Mouse (Mus musculus) bone marrow macrophage, adult 2 months (primary cell): Measurements from ENCODE around the gene Itpr3. TPM values are rescaled to one million over a fixed set of nuclear protein-coding genes. Genes with fewer than 3 reads are reported as not detected.

Experiments used
- H3K27ac ChIP-seq: 2 replicates; pipeline ENCODE4 v1.5.1; 2012; ENCODE audit warnings: low read depth, low read length; ENCODE audit not compliant: insufficient read depth
- H3K4me1 ChIP-seq: 2 replicates; pipeline ENCODE4 v1.6.1; 2012; ENCODE audit warnings: low read length; ENCODE audit not compliant: control insufficient read depth, insufficient read depth
- H3K4me3 ChIP-seq: 2 replicates; pipeline ENCODE4 v1.5.1; 2012; ENCODE audit warnings: mild to moderate bottlenecking, low read length, moderate library complexity; ENCODE audit not compliant: insufficient read depth
- CTCF ChIP-seq: IDR thresholded peaks from 2 replicates; pipeline ENCODE4 v1.5.1; 2012; ENCODE audit warnings: low read depth, mild to moderate bottlenecking, low read length, moderate library complexity
- POLR2A ChIP-seq: IDR thresholded peaks from 2 replicates; pipeline ENCODE4 v1.6.1; 2012; ENCODE audit warnings: mild to moderate bottlenecking, low read depth, low read length, borderline replicate concordance
- polyA plus RNA-seq: library from polyadenylated mRNA; stranded (reverse); fragments of >200 nt; gene quantifications from 2 replicates; pipeline ENCODE4 v1.2.4, GENCODE M21; 2012; ENCODE audit not compliant: missing spikeins, insufficient read depth, insufficient read length

Gene Itpr3
- polyA plus RNA-seq, 1 experiment = 3.5 TPM

DNA sequence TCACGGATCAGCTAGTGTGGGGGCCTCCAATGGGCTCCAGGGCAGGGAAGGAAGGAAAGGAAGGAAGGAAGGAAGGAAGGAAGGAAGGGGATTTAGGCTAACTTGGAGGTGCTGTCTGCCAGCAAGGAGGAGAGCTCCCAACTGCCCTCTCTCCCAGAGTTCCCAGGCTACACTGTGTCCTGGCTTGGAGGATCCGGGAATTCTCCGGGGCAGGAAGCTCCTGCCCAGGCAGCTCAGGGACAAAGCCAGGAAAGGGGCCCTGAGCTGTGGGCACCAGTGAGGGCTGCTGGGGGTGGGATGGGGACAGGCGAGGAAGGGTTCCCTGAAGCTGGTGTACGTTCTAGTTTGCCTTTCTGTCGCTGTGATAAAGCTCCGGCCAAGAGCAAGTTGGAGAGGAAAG, 20.6 kb upstream of the Itpr3 start:
- H3K27ac ChIP-seq = no peak overlapping the region
- H3K4me3 ChIP-seq = no peak overlapping the region
- TF ChIP-seq CTCF = no peak
- TF ChIP-seq POLR2A = no peak
- peaks cover 17% of the 10 kb centered on the region for H3K4me1 ChIP-seq

DNA sequence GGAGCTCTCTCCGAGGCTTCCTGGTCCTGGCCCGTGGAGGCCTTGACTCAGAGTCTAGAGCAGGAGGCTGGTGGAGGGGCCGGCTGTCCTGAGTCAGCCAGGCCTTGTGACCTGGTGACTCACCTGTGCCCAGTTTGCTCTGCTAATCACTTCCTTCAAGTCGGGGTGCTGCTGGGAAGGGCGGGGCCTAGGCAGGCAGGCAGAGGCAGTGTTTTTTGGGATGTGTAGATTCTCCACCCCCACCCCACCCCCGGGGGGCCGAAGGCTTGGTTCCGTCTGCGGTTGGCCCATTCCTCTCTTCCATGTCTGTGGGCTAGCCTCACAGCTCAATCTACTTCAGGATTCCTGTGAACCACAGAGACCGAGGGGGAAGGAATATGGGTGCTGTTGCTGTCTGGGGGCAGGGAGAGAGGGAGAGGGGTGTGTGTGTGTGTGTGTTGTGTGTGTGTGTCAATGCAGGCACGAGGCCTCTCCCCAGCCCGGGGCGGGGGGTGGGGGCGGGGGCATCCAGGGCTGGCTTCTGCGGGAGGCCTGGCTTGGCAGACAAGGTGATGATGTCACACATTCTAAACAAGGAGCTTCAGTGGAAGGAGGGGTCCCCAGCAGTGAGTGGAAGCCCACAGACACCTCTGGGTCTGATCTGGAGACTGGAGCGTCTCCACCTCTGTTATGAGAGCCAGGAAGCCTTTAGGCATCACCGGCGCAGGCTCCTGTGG, 18.6 kb upstream of the Itpr3 start:
- peak overlapping the region; percentile 61 for H3K4me3 ChIP-seq
- no peak for TF ChIP-seq POLR2A
- TF ChIP-seq CTCF = no peak
- peak overlapping the region; percentile 69 for H3K27ac ChIP-seq
- peaks cover 32% of the 10 kb centered on the region for H3K4me1 ChIP-seq

DNA sequence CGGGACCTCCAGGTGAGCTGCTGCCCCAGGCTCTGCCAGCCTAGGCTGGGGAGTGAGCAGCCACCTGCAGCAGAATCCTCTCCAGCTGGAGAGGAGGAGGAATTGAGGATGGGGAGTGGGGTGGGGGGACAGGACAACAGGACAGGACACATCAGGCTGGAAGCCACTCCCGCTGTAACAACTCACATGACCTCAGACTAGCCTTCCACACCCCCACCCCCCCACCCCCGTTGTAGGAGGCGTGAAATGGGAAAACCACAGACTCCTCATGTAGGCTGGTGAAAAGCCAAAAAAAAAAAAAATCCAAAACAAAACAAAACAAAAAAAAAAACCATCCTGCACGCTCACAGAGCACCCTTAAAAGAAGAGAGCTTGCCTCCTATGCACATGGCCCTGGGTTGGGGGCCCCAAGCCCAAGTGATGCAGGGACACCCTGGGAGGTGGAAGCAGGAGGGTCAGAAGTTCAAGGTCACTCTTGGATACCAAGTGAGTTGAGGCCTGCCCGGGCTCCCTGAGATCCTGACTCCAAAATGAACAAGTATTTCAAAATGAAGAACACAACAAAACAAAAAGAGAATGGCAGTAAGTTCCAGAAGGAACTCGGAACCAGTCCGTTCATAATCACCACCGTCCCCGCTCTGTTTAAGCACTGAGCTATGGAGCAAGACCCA, 17.5 kb upstream of the Itpr3 start:
- Histone ChIP-seq H3K4me3 (peak overlapping the region; percentile 61), H3K4me1 (peaks cover 38% of the 10 kb centered on the region), H3K27ac (peak overlapping the region; percentile 69)
- TF ChIP-seq POLR2A (no peak), CTCF (no peak)

DNA sequence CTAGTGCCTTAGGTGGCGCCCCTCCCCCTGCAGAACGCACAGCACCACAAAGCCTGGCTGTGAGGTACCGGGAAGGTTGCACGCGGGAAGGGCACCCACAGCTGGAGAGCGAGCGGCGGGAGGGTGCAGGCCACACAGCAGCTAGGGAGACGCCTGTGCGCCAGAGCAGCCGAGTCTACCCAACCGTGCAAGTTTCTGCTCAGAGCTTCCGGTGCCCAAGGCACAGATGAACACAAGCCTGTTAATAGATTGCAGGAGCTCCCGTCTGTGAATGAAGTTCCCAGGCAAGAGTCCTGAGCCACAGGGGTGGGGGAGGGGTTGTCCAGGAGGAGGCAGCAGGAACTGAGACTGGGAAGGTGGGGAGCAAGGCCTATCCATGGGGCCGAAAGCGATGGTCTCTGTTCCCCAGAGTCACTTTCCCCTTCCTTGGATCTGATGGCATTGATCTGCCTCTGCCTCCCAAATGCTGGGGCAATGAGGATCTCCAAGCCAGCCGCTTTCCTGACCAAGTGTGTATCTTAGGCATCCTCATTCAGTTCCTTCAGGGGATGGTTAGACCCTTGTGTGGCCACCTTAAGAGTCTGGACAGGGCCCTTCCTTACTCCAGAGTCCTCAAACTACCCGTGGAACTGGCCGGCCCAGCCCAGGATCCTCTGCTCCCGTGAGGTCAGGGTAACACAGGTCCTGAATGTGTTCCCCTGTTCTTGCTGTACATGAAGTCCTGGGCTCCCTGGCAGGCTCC, 16.6 kb upstream of the Itpr3 start:
- Histone ChIP-seq H3K27ac (no peak overlapping the region), H3K4me1 (peaks cover 38% of the 10 kb centered on the region), H3K4me3 (no peak overlapping the region)
- TF ChIP-seq CTCF (no peak), POLR2A (no peak)

DNA sequence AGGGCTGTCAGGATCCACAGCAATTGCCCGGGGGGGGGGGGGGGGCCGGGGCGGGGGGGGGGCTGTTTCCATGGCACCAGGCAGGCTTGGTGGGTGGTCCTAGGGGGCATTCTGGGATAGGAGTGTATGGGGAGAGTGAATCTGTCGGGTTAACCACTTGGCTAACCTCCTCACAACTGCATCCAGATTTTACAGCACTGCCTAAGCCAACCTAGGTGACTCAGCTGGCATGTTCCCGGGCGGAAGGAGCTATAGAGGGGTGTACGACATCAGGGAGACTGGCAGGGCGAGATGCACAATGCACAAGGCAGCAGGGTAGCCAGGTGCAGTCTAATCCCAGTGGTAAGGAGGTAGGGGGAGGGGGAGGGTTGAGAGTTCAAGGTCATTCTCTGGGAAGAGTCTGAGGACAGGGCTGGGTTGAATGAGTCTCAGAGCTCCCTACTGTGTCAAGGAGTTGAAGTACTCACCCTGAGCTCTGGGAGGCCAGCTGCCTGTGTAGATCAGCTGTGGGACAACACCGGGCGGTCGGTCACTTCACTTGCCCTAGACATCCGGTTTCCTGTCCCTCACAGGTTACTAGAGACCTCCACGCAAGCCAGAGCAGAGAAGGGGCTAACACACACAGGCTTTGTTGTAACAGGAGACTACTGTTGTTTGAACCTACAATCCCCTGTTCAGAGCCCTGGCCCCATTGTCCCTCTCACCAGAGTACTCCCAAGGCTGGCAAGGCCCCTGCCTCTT, 15.9 kb upstream of the Itpr3 start:
- Histone ChIP-seq H3K4me3 (no peak overlapping the region), H3K4me1 (peaks cover 38% of the 10 kb centered on the region), H3K27ac (no peak overlapping the region)
- TF ChIP-seq POLR2A (no peak), CTCF (no peak)

DNA sequence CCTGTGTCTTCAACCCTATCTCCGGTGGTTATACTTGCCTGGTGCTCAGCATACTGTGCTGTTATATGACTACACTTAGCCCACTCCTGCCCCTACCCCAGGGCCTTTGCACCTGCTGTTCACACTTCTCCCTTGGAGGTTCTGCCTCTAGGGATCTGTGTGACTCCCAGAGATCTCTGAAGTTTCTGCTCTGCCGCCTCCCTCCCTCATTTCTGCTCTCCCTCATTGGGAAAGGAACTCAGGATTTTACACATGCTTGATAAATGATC, 15.4 kb upstream of the Itpr3 start:
- H3K4me3 ChIP-seq = no peak overlapping the region
- H3K4me1 ChIP-seq = peaks cover 43% of the 10 kb centered on the region
- TF ChIP-seq CTCF (no peak), POLR2A (no peak)
- H3K27ac ChIP-seq = no peak overlapping the region

DNA sequence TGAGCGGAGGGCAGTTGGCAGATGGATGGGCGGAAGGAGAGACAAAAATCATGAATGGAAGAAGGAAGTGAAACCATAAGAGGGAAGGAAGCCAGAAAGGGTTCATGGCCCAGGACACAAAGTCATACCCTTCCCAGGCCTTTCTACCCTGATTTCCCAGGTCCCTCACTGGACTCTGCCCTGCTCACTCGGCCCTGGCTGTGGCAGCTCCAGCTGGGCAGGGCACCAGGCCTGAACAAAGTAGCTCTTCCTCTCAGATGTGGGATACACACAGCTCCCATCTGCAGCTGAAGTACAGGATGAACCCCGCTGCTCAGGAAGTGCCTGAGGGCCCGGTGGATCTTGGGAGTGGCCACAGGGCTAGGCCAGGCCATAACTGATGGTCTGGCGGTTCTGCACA, 14.3 kb upstream of the Itpr3 start:
- no peak overlapping the region for H3K4me3 ChIP-seq
- peak overlapping the region; percentile 71 for H3K27ac ChIP-seq
- H3K4me1 ChIP-seq = peaks cover 46% of the 10 kb centered on the region
- TF ChIP-seq POLR2A (no peak), CTCF (no peak)

DNA sequence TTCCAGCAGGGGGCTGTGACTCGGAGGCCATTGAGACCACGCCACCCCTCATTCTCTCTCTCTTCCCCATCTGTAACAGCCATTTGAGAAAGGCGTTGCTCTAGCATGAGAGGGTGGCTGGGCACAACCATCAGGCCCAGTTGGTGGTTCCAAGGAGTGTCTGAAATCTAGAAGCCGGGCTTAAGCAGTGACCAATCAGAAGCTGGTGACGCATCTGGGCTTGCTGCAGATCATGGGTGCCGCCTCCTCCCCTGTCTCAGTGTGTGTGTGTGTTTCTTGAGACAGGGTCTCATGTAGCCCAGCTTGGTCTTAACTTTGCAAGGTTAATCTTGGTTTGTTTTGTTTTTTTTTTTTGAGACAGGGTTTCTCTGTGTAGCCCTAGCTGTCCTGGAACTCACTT, 11.9 kb upstream of the Itpr3 start:
- no peak overlapping the region for H3K27ac ChIP-seq
- H3K4me3 ChIP-seq = no peak overlapping the region
- no peak for TF ChIP-seq POLR2A
- H3K4me1 ChIP-seq = peaks cover 35% of the 10 kb centered on the region

DNA sequence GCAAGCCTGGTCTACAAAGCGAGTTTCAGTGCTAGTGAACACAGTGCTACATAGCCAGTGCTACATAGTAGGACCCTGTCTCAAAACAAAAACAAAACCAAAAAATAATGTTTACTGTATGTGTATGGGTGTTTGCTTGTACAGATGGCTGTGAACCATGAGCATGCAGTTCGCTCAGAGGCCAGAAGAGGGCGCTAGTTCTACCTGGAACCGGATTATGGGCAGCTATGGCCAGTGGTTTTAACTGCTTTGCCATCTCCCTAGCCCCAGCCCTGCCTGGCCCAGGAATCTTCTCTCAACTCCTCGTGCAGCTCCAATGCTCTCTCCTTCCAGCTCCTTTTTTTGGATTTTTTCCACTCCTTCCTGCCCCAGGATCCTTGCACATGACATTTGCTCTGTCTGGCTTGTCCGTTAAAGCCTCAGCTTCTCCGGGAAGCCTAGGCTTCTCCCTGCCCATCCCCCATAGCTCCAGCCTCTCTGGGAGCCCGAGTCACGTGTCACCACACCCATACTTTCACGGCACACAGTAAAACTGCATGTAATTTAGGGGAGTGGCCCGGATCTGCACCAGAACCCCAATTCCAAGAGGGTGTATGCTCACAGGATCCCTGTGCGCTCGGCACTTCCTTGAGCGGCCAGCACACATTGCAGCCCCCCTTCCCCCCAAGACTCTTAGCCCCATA, 9.2 kb upstream of the Itpr3 start:
- peaks cover 35% of the 10 kb centered on the region for H3K4me1 ChIP-seq
- no peak for TF ChIP-seq POLR2A
- peak; percentile 64 for TF ChIP-seq CTCF
- H3K4me3 ChIP-seq = no peak overlapping the region
- no peak overlapping the region for H3K27ac ChIP-seq
